Mouse (Mus musculus) limb, embryonic 14.5 days (tissue): ENCODE measurements around the gene Upf1. TPM values are rescaled to one million over a fixed set of nuclear protein-coding genes. Genes with fewer than 3 reads are reported as not detected.

Experiments
- ATAC-seq: fragments of 200-750 bp; cut with Nextera tagmentation; 2 replicates; pipeline ENCODE4 v1.8.0; 2017; ENCODE audit warnings: low read depth, moderate number of reproducible peaks, moderate TSS enrichment; ENCODE audit not compliant: low FRiP score
- DNase-seq: peaks from one replicate; pipeline ENCODE4 v3.0.0-alpha.2; 2015; ENCODE audit warnings: low spot score
- H3K27ac ChIP-seq: fragments of 300-500 bp; sonication (generic); replicated peaks from 2 replicates; pipeline ENCODE4 v1.5.1; 2014; ENCODE audit warnings: low read depth, mild to moderate bottlenecking, low read length, moderate library complexity, mixed read lengths
- H3K27me3 ChIP-seq: fragments of 300-500 bp; sonication (generic); 2 replicates; pipeline ENCODE4 v1.6.1; 2014; ENCODE audit warnings: low read length, mixed read lengths; ENCODE audit not compliant: control insufficient read depth, insufficient read depth
- H3K36me3 ChIP-seq: fragments of 300-500 bp; sonication (generic); 2 replicates; pipeline ENCODE4 v1.6.1; 2014; ENCODE audit warnings: mild to moderate bottlenecking, low read length, moderate library complexity, mixed read lengths; ENCODE audit not compliant: control insufficient read depth, insufficient read depth
- H3K4me1 ChIP-seq: fragments of 300-500 bp; sonication (generic); 2 replicates; pipeline ENCODE4 v1.6.1; 2014; ENCODE audit warnings: antibody characterized with exemption, low read length, mixed read lengths; ENCODE audit not compliant: control insufficient read depth, insufficient read depth
- H3K4me2 ChIP-seq: fragments of 300-500 bp; sonication (generic); replicated peaks from 2 replicates; pipeline ENCODE4 v1.6.1; 2014; ENCODE audit warnings: low read depth, mild to moderate bottlenecking, low read length, moderate library complexity; ENCODE audit not compliant: severe bottlenecking
- H3K4me3 ChIP-seq: fragments of 300-500 bp; sonication (generic); replicated peaks from 2 replicates; pipeline ENCODE4 v1.5.1; 2014; ENCODE audit warnings: low read length
- H3K9ac ChIP-seq: fragments of 300-500 bp; sonication (generic); 2 replicates; pipeline ENCODE4 v1.6.1; 2014; ENCODE audit warnings: mild to moderate bottlenecking, low read depth, low read length, moderate library complexity; ENCODE audit not compliant: severe bottlenecking
- H3K9me3 ChIP-seq: fragments of 300-500 bp; sonication (generic); 2 replicates; pipeline ENCODE4 v1.6.1; 2016; ENCODE audit warnings: low read length; ENCODE audit not compliant: control insufficient read depth
- POLR2A ChIP-seq: fragments of 200-500 bp; IDR thresholded peaks from 2 replicates; pipeline ENCODE4 v1.8.0; 2012; ENCODE audit warnings: inconsistent platforms, mild to moderate bottlenecking, moderate library complexity, borderline replicate concordance; ENCODE audit not compliant: insufficient read depth, insufficient read length; ENCODE audit errors: extremely low read depth
- WGBS: fragments of 180-500 bp; shearing (Covaris S2); extraction: QIAGEN DNeasy Blood & Tissue Kit; methylation state at CpG from one replicate; pipeline ENCODE4 v1.1.7; 2014; 5-methylcytosine and 5-hydroxymethylcytosine counted together
- polyA plus RNA-seq, 2 experiments: library from polyadenylated mRNA; depleted of rRNA in 1 of 2; stranded (reverse) in 1 of 2; unstranded in 1 of 2; fragments of >200 nt; fragmentation: Nextera tagmentation in 1 of 2; extraction: Ambion mirVana in 1 of 2; gene quantifications; 2 replicates each; pipeline versions ENCODE4 v1.2.1 to v1.2.3; 2012 to 2014

Gene Upf1
- polyA plus RNA-seq, 2 experiments = 22.3 to 39.0 TPM

GRCm38 (mm10) chr8:70375212-70375859 is 22.3 kb upstream of the Upf1 start:
- Histone ChIP-seq H3K4me2 (peak overlapping the region; percentile 49), H3K9ac (no peak overlapping the region), H3K27me3 (peaks cover 59% of the 10 kb centered on the region), H3K4me3 (peak overlapping the region; percentile 38), H3K36me3 (no peaks in the 10 kb centered on the region), H3K27ac (no peak overlapping the region), H3K9me3 (no peaks in the 10 kb centered on the region), H3K4me1 (peaks cover 36% of the 10 kb centered on the region)
- TF ChIP-seq POLR2A = no peak
- WGBS = 8% methylated on average over 35 of the region's 35 CpGs
- no peak for DNase-seq
- no peak for ATAC-seq

- H3K4me3 ChIP-seq = peak overlapping the region; percentile 38
- DNase-seq (peak; percentile 72), ATAC-seq (peak; percentile 66)
- H3K36me3 ChIP-seq = no peaks in the 10 kb centered on the region
- H3K4me2 ChIP-seq = peak overlapping the region; percentile 49
- WGBS = 2% methylated on average over 42 of the region's 53 CpGs
- H3K4me1 ChIP-seq = peaks cover 36% of the 10 kb centered on the region
- H3K27ac ChIP-seq = no peak overlapping the region
- no peaks in the 10 kb centered on the region for H3K9me3 ChIP-seq
- no peak for TF ChIP-seq POLR2A
- H3K27me3 ChIP-seq = peaks cover 59% of the 10 kb centered on the region
- H3K9ac ChIP-seq = peak overlapping the region; percentile 18; the same call in 1 of the 2 replicates
Observed at GRCm38 (mm10) chr8:70374318-70374927, 21.3 kb upstream of the Upf1 start.

GRCm38 (mm10) chr8:70373397-70374317 is 20.6 kb upstream of the Upf1 start, which contains the start of gene Comp:
Comp (plus strand) TSS chr8:70373558.
- TF ChIP-seq POLR2A = no peak
- DNase-seq (peak; percentile 31), ATAC-seq (peak; percentile 10; the same call in 1 of the 2 replicates)
- Histone ChIP-seq H3K9me3 (no peaks in the 10 kb centered on the region), H3K4me3 (peak within 1 kb of the TSS; percentile 38), H3K9ac (peak within 1 kb of the TSS; percentile 29; the same call in 1 of the 2 replicates), H3K36me3 (no peaks in the 10 kb centered on the region), H3K27ac (peak within 1 kb of the TSS; percentile 26; the same call in 1 of the 2 replicates), H3K4me2 (peak within 1 kb of the TSS; percentile 49), H3K27me3 (peaks cover 59% of the 10 kb centered on the region), H3K4me1 (peaks cover 36% of the 10 kb centered on the region)
- 4% methylated on average over 46 of the region's 47 CpGs for WGBS

GRCm38 (mm10) chr8:70371951-70372350 is 18.9 kb upstream of the Upf1 start:
- Histone ChIP-seq H3K9ac (peak overlapping the region; percentile 31; the same call in 1 of the 2 replicates), H3K9me3 (no peaks in the 10 kb centered on the region), H3K4me3 (no peak overlapping the region), H3K27me3 (peaks cover 48% of the 10 kb centered on the region), H3K27ac (peak overlapping the region; percentile 67), H3K4me2 (no peak overlapping the region), H3K36me3 (no peaks in the 10 kb centered on the region), H3K4me1 (peaks cover 36% of the 10 kb centered on the region)
- WGBS = 31% methylated on average over 6 of the region's 6 CpGs
- DNase-seq = peak; percentile 24
- TF ChIP-seq POLR2A = no peak
- ATAC-seq = no peak

GRCm38 (mm10) chr8:70370476-70370875 is 17.4 kb upstream of the Upf1 start:
- H3K27ac ChIP-seq = no peak overlapping the region
- ATAC-seq (no peak), DNase-seq (no peak)
- peaks cover 30% of the 10 kb centered on the region for H3K4me1 ChIP-seq
- no peak overlapping the region for H3K4me3 ChIP-seq
- H3K27me3 ChIP-seq = peaks cover 34% of the 10 kb centered on the region
- no peaks in the 10 kb centered on the region for H3K9me3 ChIP-seq
- TF ChIP-seq POLR2A = no peak
- H3K4me2 ChIP-seq = no peak overlapping the region
- 59% methylated on average over 7 of the region's 7 CpGs for WGBS
- no peak overlapping the region for H3K9ac ChIP-seq
- H3K36me3 ChIP-seq = no peaks in the 10 kb centered on the region
